Mouse (Mus musculus): Measurements from ENCODE around the gene Mllt6. TPM values are rescaled to one million over a fixed set of nuclear protein-coding genes. Genes with fewer than 3 reads are reported as not detected.
A peak's percentile ranks its signal among the peaks of the same experiment; 100 is the strongest.

The Mllt6 gene
- polyA plus RNA-seq, 1 experiment from 2014 or later: 3.0 TPM

- no peak for ATAC-seq (ENCODE audit: low FRiP score, low read depth)
- no peaks in the 10 kb centered on the region for H3K27me3 ChIP-seq (replicated peaks)
- no peak overlapping the region for H3K9ac ChIP-seq
- H3K4me1 ChIP-seq: peaks cover 10% of the 10 kb centered on the region; the same call in 1 of the 2 replicates
- H3K36me3 ChIP-seq: peaks cover 95% of the 10 kb centered on the region
- 83% methylated on average over 15 of the region's 15 CpGs for WGBS
- no peak overlapping the region for H3K4me3 ChIP-seq
- no peak overlapping the region for H3K27ac ChIP-seq
- H3K9me3 ChIP-seq: no peaks in the 10 kb centered on the region
- no peak overlapping the region for H3K4me2 ChIP-seq (replicated peaks)
Observed at GRCm38 (mm10) chr11:97676050-97676754, 13.0 kb downstream of the Mllt6 start.

GRCm38 (mm10) chr11:97677381-97677780, 14.2 kb downstream of the Mllt6 start:
- WGBS: 35% methylated on average over 15 of the region's 15 CpGs
- 0 out of 2 replicates have a peak overlapping the region, but pooled peaks have one; percentile 9 for H3K9ac ChIP-seq

DNA sequence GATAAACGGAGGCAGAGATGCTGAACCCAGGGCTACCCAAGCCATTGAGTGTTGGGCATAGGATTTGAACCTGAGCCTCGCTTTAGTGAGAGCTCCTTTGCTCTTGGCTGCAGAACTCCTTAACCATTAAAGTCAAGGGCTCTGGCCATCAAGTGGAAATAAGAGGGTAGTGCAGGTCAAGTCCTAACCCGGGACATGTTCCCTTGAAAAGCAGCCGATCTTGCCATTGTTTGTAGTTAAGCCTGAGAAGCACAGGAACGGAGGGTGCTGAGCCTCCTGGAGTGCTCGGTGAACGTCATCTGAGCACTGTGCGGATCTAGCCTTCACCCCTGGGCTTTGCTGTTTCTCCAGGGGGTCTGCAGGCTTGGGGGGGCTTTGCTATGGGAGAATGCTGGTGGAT, 14.6 kb downstream of the Mllt6 start:
- ATAC-seq (ENCODE audit: low FRiP score, low read depth): no peak
- Histone ChIP-seq H3K27ac (no peak overlapping the region), H3K9ac (0 out of 2 replicates have a peak overlapping the region, but pooled peaks have one; percentile 29), H3K4me2 (replicated peaks) (no peak overlapping the region), H3K4me3 (no peak overlapping the region), H3K36me3 (peaks cover 94% of the 10 kb centered on the region), H3K4me1 (peaks cover 10% of the 10 kb centered on the region; the same call in 1 of the 2 replicates), H3K27me3 (replicated peaks) (no peaks in the 10 kb centered on the region), H3K9me3 (no peaks in the 10 kb centered on the region)
- WGBS: 52% methylated on average over 8 of the region's 8 CpGs

More at GRCm38 (mm10) chr11:97677381-97677780, 14.2 kb downstream of the Mllt6 start:
- H3K27me3 ChIP-seq (replicated peaks): no peaks in the 10 kb centered on the region
- H3K4me1 ChIP-seq: peaks cover 10% of the 10 kb centered on the region; the same call in 1 of the 2 replicates
- no peaks in the 10 kb centered on the region for H3K9me3 ChIP-seq
- ATAC-seq (ENCODE audit: low FRiP score, low read depth): no peak
- H3K4me3 ChIP-seq: no peak overlapping the region
- H3K36me3 ChIP-seq: peaks cover 95% of the 10 kb centered on the region
- H3K27ac ChIP-seq: no peak overlapping the region
- H3K4me2 ChIP-seq (replicated peaks): no peak overlapping the region

- peaks cover 90% of the 10 kb centered on the region for H3K36me3 ChIP-seq
- no peaks in the 10 kb centered on the region for H3K9me3 ChIP-seq
- ATAC-seq (ENCODE audit: low FRiP score, low read depth): no peak
- H3K4me1 ChIP-seq: peaks cover 10% of the 10 kb centered on the region; the same call in 1 of the 2 replicates
- H3K27ac ChIP-seq: no peak overlapping the region
- no peak overlapping the region for H3K4me3 ChIP-seq
- H3K4me2 ChIP-seq (replicated peaks): no peak overlapping the region
- peak overlapping the region; percentile 29; the same call in 1 of the 2 replicates for H3K9ac ChIP-seq
- WGBS: 84% methylated on average over 15 of the region's 15 CpGs
- no peaks in the 10 kb centered on the region for H3K27me3 ChIP-seq (replicated peaks)
Observed at GRCm38 (mm10) chr11:97678301-97678700, 15.1 kb downstream of the Mllt6 start.

DNA sequence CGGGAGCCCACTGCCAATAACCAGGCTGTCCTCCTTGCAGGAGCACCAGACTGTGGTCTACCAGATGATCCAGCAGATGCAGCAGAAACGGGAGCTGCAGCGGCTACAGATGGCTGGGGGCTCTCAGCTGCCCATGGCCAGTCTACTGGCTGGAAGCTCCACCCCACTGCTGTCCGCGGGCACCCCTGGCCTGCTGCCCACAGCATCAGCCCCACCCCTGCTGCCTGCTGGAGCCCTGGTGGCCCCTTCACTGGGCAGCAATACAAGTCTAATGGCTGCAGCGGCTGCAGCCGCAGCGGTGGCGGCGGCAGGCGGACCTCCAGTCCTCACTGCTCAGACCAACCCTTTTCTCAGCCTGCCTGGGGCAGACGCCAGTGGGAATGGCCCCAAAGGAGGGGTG, 17.2 kb downstream of the Mllt6 start:
- Histone ChIP-seq H3K27me3 (replicated peaks) (no peaks in the 10 kb centered on the region), H3K4me1 (peaks cover 17% of the 10 kb centered on the region; the same call in 1 of the 2 replicates), H3K4me3 (no peak overlapping the region), H3K27ac (0 out of 2 replicates have a peak overlapping the region, but pooled peaks have one; percentile 15), H3K36me3 (peaks cover 68% of the 10 kb centered on the region), H3K9ac (0 out of 2 replicates have a peak overlapping the region, but pooled peaks have one; percentile 14), H3K9me3 (no peaks in the 10 kb centered on the region), H3K4me2 (replicated peaks) (no peak overlapping the region)
- 0 out of 2 replicates have a peak, but pooled peaks have one; percentile 15 for ATAC-seq (ENCODE audit: low FRiP score, low read depth)
- WGBS: 75% methylated on average over 12 of the region's 12 CpGs

- H3K9ac ChIP-seq: no peak overlapping the region
- H3K36me3 ChIP-seq: peaks cover 48% of the 10 kb centered on the region
- H3K4me3 ChIP-seq: no peak overlapping the region
- H3K4me2 ChIP-seq (replicated peaks): no peak overlapping the region
- no peak for ATAC-seq (ENCODE audit: low FRiP score, low read depth)
- no peak overlapping the region for H3K27ac ChIP-seq
- no peaks in the 10 kb centered on the region for H3K27me3 ChIP-seq (replicated peaks)
- no peaks in the 10 kb centered on the region for H3K9me3 ChIP-seq
- whole genome bisulfite sequencing: 86% methylated on average over 6 of the region's 6 CpGs
- peaks cover 19% of the 10 kb centered on the region; the same call in 1 of the 2 replicates for H3K4me1 ChIP-seq
Observed at GRCm38 (mm10) chr11:97682504-97683055, 19.4 kb downstream of the Mllt6 start.

DNA sequence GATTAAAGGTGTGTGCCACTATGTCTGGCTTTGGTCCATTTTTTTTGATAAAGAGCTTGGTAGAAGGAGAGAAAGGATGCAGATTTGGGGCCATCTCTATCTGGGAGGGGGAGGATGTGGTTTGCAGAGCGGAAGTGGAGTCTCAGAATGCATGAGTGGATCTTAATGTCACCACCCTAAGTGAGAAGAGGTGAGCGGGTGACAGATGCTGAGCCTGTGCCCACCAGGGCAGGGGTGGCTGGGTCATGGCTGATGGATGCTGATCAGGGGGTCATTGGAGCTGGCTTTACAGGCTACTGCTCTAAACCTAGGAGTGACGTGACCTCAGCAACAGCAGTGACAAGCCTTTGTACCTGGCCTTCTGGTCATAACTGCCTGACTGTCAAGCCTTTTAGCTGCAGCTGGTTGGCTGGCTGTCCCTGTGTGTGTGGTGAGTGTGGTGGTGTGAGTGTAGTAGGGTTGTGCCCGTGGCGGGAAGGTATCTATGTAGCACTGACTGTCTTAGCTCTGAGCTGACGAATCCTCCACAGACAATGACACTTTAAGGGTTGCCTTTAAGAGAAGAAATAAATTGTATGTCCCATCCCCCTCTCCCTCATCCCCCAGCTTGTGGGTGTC, 21.0 kb downstream of the Mllt6 start:
- Histone ChIP-seq H3K4me3 (no peak overlapping the region), H3K27me3 (replicated peaks) (no peaks in the 10 kb centered on the region), H3K4me2 (replicated peaks) (no peak overlapping the region), H3K27ac (no peak overlapping the region), H3K36me3 (peaks cover 45% of the 10 kb centered on the region), H3K4me1 (peaks cover 18% of the 10 kb centered on the region; the same call in 1 of the 2 replicates), H3K9me3 (no peaks in the 10 kb centered on the region), H3K9ac (no peak overlapping the region)
- no peak for ATAC-seq (ENCODE audit: low FRiP score, low read depth)
- WGBS: 86% methylated on average over 6 of the region's 6 CpGs

- Histone ChIP-seq H3K4me3 (no peak overlapping the region), H3K9ac (peak overlapping the region; percentile 19; the same call in 1 of the 2 replicates), H3K4me2 (replicated peaks) (0 out of 2 replicates have a peak overlapping the region, but pooled peaks have one; percentile 90), H3K36me3 (peaks cover 45% of the 10 kb centered on the region), H3K27me3 (replicated peaks) (no peaks in the 10 kb centered on the region), H3K4me1 (peaks cover 18% of the 10 kb centered on the region; the same call in 1 of the 2 replicates), H3K9me3 (no peaks in the 10 kb centered on the region), H3K27ac (no peak overlapping the region)
- 36% methylated on average over 7 of the region's 7 CpGs for WGBS
- no peak for ATAC-seq (ENCODE audit: low FRiP score, low read depth)
Observed at GRCm38 (mm10) chr11:97684766-97685165, 21.6 kb downstream of the Mllt6 start.

- ATAC-seq (ENCODE audit: low FRiP score, low read depth): peak; percentile 69; the same call in 1 of the 2 replicates
- peak within 1 kb of the TSS; percentile 47 for H3K9ac ChIP-seq
- H3K36me3 ChIP-seq: peaks cover 45% of the 10 kb centered on the region
- under 1% methylated on average over 43 of the region's 43 CpGs for WGBS
- peaks cover 15% of the 10 kb centered on the region; the same call in 1 of the 2 replicates for H3K4me1 ChIP-seq
- H3K27ac ChIP-seq: no peak within 1 kb of the TSS
- H3K9me3 ChIP-seq: no peaks in the 10 kb centered on the region
- H3K4me3 ChIP-seq: peak within 1 kb of the TSS; percentile 43
- no peaks in the 10 kb centered on the region for H3K27me3 ChIP-seq (replicated peaks)
- H3K4me2 ChIP-seq (replicated peaks): peak within 1 kb of the TSS; percentile 90
Observed at GRCm38 (mm10) chr11:97685613-97686321, 22.6 kb downstream of the Mllt6 start, which contains the start of gene Cisd3. Cisd3 (plus strand) TSS chr11:97685826.

DNA sequence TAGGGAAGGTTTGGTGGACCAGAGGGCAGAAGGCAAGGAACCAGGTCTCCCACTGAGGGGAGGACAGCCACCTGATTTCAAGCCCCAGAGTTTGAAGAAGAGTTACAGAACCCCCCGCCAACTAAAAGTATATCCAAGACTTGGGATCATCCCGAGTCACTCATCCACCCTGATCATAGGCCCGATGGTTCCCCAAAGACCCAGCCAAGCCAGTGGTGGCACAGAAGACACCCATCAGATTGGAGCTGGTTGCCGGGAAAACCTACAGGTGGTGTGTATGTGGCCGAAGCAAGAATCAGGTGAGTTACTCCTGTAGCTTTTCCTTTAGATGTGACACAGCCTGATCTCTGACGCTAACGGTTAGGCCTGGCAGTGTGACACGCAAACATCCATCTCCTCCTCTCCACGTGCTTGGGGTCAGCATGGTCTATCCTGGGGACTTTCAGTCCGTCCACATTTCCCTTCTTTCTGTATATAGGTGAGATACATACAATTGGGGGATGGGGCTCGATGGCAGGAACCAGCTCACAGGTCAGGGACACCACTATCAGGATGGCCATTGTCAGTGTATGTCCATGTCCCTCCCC, 23.2 kb downstream of the Mllt6 start:
- no peak for ATAC-seq (ENCODE audit: low FRiP score, low read depth)
- Histone ChIP-seq H3K27ac (no peak overlapping the region), H3K36me3 (peaks cover 46% of the 10 kb centered on the region), H3K27me3 (replicated peaks) (no peaks in the 10 kb centered on the region), H3K4me2 (replicated peaks) (peak overlapping the region; percentile 90), H3K9me3 (no peaks in the 10 kb centered on the region), H3K4me1 (peaks cover 15% of the 10 kb centered on the region; the same call in 1 of the 2 replicates), H3K4me3 (no peak overlapping the region), H3K9ac (0 out of 2 replicates have a peak overlapping the region, but pooled peaks have one; percentile 5)
- 78% methylated on average over 11 of the region's 11 CpGs for WGBS

- Histone ChIP-seq H3K27me3 (replicated peaks) (no peaks in the 10 kb centered on the region), H3K27ac (no peak overlapping the region), H3K9me3 (no peaks in the 10 kb centered on the region), H3K4me2 (replicated peaks) (peak overlapping the region; percentile 90; the same call in 1 of the 2 replicates), H3K36me3 (peaks cover 46% of the 10 kb centered on the region), H3K4me1 (peaks cover 15% of the 10 kb centered on the region; the same call in 1 of the 2 replicates), H3K9ac (no peak overlapping the region), H3K4me3 (no peak overlapping the region)
- WGBS: 81% methylated on average over 3 of the region's 3 CpGs
- no peak for ATAC-seq (ENCODE audit: low FRiP score, low read depth)
Observed at GRCm38 (mm10) chr11:97687061-97687460, 23.8 kb downstream of the Mllt6 start.
